Mouse (Mus musculus) heart, embryonic 16.5 days (tissue): ENCODE data around the gene Scgb1a1. TPM values are rescaled to one million over a fixed set of nuclear protein-coding genes. Genes with fewer than 3 reads are reported as not detected.

Source experiments
- polyA plus RNA-seq: library from polyadenylated mRNA; unstranded; fragments of >200 nt; fragmentation: Nextera tagmentation; extraction: Ambion mirVana; gene quantifications from 2 replicates; pipeline ENCODE4 v1.2.1, GENCODE M21; 2015

Gene Scgb1a1
- polyA plus RNA-seq, 1 experiment from 2014 or later = 0.91 TPM

Other genes starting within 250 kb of the Scgb1a1 start
- gene Gng3, start 248.8 kb downstream of the Scgb1a1 start, polyA plus RNA-seq = 1.2 and 1.4 TPM in 2 replicates
- gene Lrrn4cl, start 237.2 kb downstream of the Scgb1a1 start, polyA plus RNA-seq = 1.9 and 2.8 TPM in 2 replicates
- gene Ubxn1, start 216.5 kb downstream of the Scgb1a1 start, polyA plus RNA-seq = 130 and 133 TPM in 2 replicates
- gene Uqcc3, start 207.0 kb downstream of the Scgb1a1 start, polyA plus RNA-seq = 62.7 and 64.0 TPM in 2 replicates
- 25.2 and 42.5 TPM in 2 replicates for gene Lbhd1, start 204.2 kb downstream of the Scgb1a1 start, polyA plus RNA-seq
- gene Gm49403, start 204.0 kb downstream of the Scgb1a1 start, polyA plus RNA-seq = not detected in 2 replicates
- gene 1810009A15Rik, start 199.1 kb downstream of the Scgb1a1 start, polyA plus RNA-seq = 39.7 and 54.5 TPM in 2 replicates
- not detected in 2 replicates for gene Gm49416, start 199.0 kb downstream of the Scgb1a1 start, polyA plus RNA-seq
- gene Ints5, start 195.0 kb downstream of the Scgb1a1 start, polyA plus RNA-seq = 24.8 and 27.6 TPM in 2 replicates
- 56.7 and 62.6 TPM in 2 replicates for gene Ganab, start 189.9 kb downstream of the Scgb1a1 start, polyA plus RNA-seq
- gene B3gat3, start 167.6 kb downstream of the Scgb1a1 start, polyA plus RNA-seq = 32.7 and 38.0 TPM in 2 replicates
- 2.2 and 2.4 TPM in 2 replicates for gene Rom1, start 158.6 kb downstream of the Scgb1a1 start, polyA plus RNA-seq
- 16.0 and 17.2 TPM in 2 replicates for gene Eml3, start 158.4 kb downstream of the Scgb1a1 start, polyA plus RNA-seq
- gene Mta2, start 146.1 kb downstream of the Scgb1a1 start, polyA plus RNA-seq = 92.1 and 96.0 TPM in 2 replicates
- gene Tut1, start 134.1 kb downstream of the Scgb1a1 start, polyA plus RNA-seq = 17.5 and 18.4 TPM in 2 replicates
- gene Eef1g, start 120.9 kb downstream of the Scgb1a1 start, polyA plus RNA-seq = 239 and 240 TPM in 2 replicates
- gene Ahnak, start 98.7 kb downstream of the Scgb1a1 start, polyA plus RNA-seq = 28.7 and 36.5 TPM in 2 replicates
- 18.9 and 21.6 TPM in 2 replicates for gene Asrgl1, start 47.7 kb upstream of the Scgb1a1 start, polyA plus RNA-seq